Mouse (Mus musculus) liver, postnatal 0 days (tissue): ENCODE data around the gene Mctp1.

Experiments used
- CTCF ChIP-seq: sonication (generic); IDR thresholded peaks from 2 replicates; pipeline ENCODE4 v1.5.1; 2016; ENCODE audit warnings: antibody characterized with exemption, low read depth
- EP300 ChIP-seq: IDR thresholded peaks from 2 replicates; pipeline ENCODE4 v1.6.1; 2016; ENCODE audit warnings: antibody characterized with exemption, low read depth, mild to moderate bottlenecking

- no peak for TF ChIP-seq CTCF
- TF ChIP-seq EP300 = no peak
These were observed 179.7 kb downstream of the Mctp1 start for GRCm38 (mm10) chr13:76564061-76564460.
